Mouse (Mus musculus) cerebellum, adult 2 months (tissue): ENCODE measurements around the gene Ammecr1.

Experiments used
- CTCF ChIP-seq: fragments of 200-500 bp; IDR thresholded peaks from 2 replicates; pipeline ENCODE4 v1.5.1; 2011; ENCODE audit warnings: low read depth, mild to moderate bottlenecking, control low read depth, low read length, moderate library complexity, borderline replicate concordance; ENCODE audit not compliant: insufficient read depth
- POLR2A ChIP-seq: fragments of 200-500 bp; IDR thresholded peaks from 2 replicates; pipeline ENCODE4 v1.6.1; 2011; ENCODE audit warnings: low read length, control low read depth, borderline replicate concordance; ENCODE audit not compliant: insufficient read depth

DNA sequence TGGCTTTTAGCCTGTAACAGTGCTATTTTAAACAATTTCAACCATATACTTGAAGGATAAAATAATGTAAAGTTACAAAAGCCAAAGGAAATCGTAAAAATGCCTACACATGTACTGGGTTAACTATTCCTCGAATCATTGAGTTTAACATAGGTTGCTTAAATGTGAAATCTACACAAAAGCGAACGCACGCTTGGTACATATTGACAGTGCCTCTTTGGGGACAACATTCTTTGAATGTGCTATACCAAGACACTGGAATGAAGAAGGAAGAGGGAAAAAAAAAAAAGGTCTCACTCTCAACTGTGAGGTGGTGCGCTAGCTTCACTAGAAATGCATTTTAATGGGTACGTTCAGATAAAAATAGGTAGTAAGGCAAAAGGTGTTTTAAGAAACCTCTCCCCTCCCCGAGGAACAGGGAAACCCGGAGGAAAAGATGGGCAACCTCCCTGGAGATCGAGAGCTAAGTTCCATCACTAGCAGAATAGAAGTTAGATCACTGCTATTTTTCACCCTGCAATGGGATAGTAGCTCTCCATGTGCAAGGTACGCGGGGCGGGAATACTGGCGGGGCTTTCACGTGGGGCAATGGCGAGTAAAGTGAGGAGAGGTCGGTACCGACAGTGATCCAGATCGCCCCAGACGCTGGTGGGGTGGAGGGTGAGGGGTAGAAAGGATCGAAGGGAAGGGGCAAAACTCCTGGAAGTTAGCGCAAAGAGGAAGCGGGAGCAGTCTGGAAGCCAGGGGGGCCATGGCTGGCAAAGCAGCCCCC lies 1.1 kb downstream of the Ammecr1 start:
- no peak for TF ChIP-seq CTCF
- TF ChIP-seq POLR2A: no peak
